Mouse (Mus musculus) spleen, embryonic (tissue): Measurements from ENCODE around the gene Ccr1.
"Not testable (repeated sequence)": the region's sequence is repeated elsewhere in the genome, so short reads cannot be mapped to it uniquely, and the experiment has no call there.

Experiments
- CTCF ChIA-PET: fragments of 350-600 bp; sonication (Branson Sonifier 250); formaldehyde crosslinking; loops from one replicate; lab custom pipeline; 2022; lab: Charles Lee

Ccr1 gene

GRCm38 (mm10) chr9:123928118-123928758 lies 40.3 kb downstream of the Ccr1 start:
- CTCF ChIA-PET: interaction anchor here (0.6 to 1.3 kb wide), 2 partner anchors 194 to 478 kb away, joined by 3 to 4 read pairs; partner anchors contain the start of gene Ccr5

GRCm38 (mm10) chr9:123927281-123927960 lies 41.1 kb downstream of the Ccr1 start:
- CTCF ChIA-PET: interaction anchor here (1.3 kb wide), 1 partner anchor 194 kb away, joined by 3 read pairs; the partner anchor contains the start of gene Ccr5

GRCm38 (mm10) chr9:123926041-123926440 lies 42.5 kb downstream of the Ccr1 start:
- CTCF ChIA-PET: not testable (repeated sequence)

GRCm38 (mm10) chr9:123925101-123925946 lies 43.2 kb downstream of the Ccr1 start:
- CTCF ChIA-PET: interaction anchor here (0.7 kb wide), 1 partner anchor 349 kb away, joined by 8 read pairs; no protein-coding TSS in a partner anchor

- CTCF ChIA-PET: interaction anchor here (0.5 to 0.7 kb wide), 2 partner anchors 120 to 350 kb away, joined by 3 to 8 read pairs; no protein-coding TSS in a partner anchor
These were observed 43.9 kb downstream of the Ccr1 start for GRCm38 (mm10) chr9:123924589-123925066.

- CTCF ChIA-PET: interaction anchor here (0.5 to 0.6 kb wide), 2 partner anchors 21 to 120 kb away, joined by 3 to 4 read pairs; no protein-coding TSS in a partner anchor
These were observed 44.5 kb downstream of the Ccr1 start for GRCm38 (mm10) chr9:123924035-123924434.

- CTCF ChIA-PET: interaction anchor here (0.6 kb wide), 1 partner anchor 21 kb away, joined by 4 read pairs; no protein-coding TSS in a partner anchor
These were observed 45.1 kb downstream of the Ccr1 start for GRCm38 (mm10) chr9:123923146-123923991.
